Mouse (Mus musculus) CH12.LX (cell line): ENCODE measurements around the gene Vmn1r126. TPM values are rescaled to one million over a fixed set of nuclear protein-coding genes. Genes with fewer than 3 reads are reported as not detected.

ENCODE experiments used
- polyA plus RNA-seq: library from polyadenylated mRNA; unstranded; fragments of >175 nt; gene quantifications from 2 replicates; pipeline ENCODE4 v1.2.1, GENCODE M21; 2012; ENCODE audit warnings: low read depth; ENCODE audit not compliant: insufficient read length
- total RNA-seq, 2 experiments: library from RNA; depleted of rRNA; stranded (reverse); fragments of 300-350 nt in 1 of 2; fragments of >200 nt in 1 of 2; gene quantifications; 2 replicates each; pipeline ENCODE4 v1.2.3; 2012 to 2014

Vmn1r126 gene
- total and polyA plus RNA-seq, 3 experiments = not detected

Other genes with a start within 250 kb of the Vmn1r126 start
- gene Vmn1r120, start 247.7 kb downstream of the Vmn1r126 start, total RNA-seq (2012; rRNA removed) = not detected in 2 replicates
- not detected in 2 replicates for gene Vmn1r120, start 247.7 kb downstream of the Vmn1r126 start, total RNA-seq (2014; rRNA removed)
- not detected in 2 replicates for gene Vmn1r120, start 247.7 kb downstream of the Vmn1r126 start, polyA plus RNA-seq
- gene Vmn1r121, start 203.0 kb downstream of the Vmn1r126 start, total RNA-seq (2012; rRNA removed) = not detected in 2 replicates
- not detected in 2 replicates for gene Vmn1r121, start 203.0 kb downstream of the Vmn1r126 start, total RNA-seq (2014; rRNA removed)
- gene Vmn1r121, start 203.0 kb downstream of the Vmn1r126 start, polyA plus RNA-seq = not detected in 2 replicates
- not detected in 2 replicates for gene Vmn1r122, start 167.3 kb downstream of the Vmn1r126 start, total RNA-seq (2012; rRNA removed)
- not detected in 2 replicates for gene Vmn1r122, start 167.3 kb downstream of the Vmn1r126 start, total RNA-seq (2014; rRNA removed)
- gene Vmn1r122, start 167.3 kb downstream of the Vmn1r126 start, polyA plus RNA-seq = not detected in 2 replicates
- gene Vmn1r123, start 139.3 kb downstream of the Vmn1r126 start, total RNA-seq (2012; rRNA removed) = not detected in 2 replicates
- gene Vmn1r123, start 139.3 kb downstream of the Vmn1r126 start, total RNA-seq (2014; rRNA removed) = not detected in 2 replicates
- not detected in 2 replicates for gene Vmn1r123, start 139.3 kb downstream of the Vmn1r126 start, polyA plus RNA-seq
- not detected in 2 replicates for gene Gm5157, start 111.0 kb downstream of the Vmn1r126 start, total RNA-seq (2012; rRNA removed)
- not detected in 2 replicates for gene Gm5157, start 111.0 kb downstream of the Vmn1r126 start, total RNA-seq (2014; rRNA removed)
- gene Gm5157, start 111.0 kb downstream of the Vmn1r126 start, polyA plus RNA-seq = not detected in 2 replicates
- not detected in 2 replicates for gene Vmn1r124, start 40.9 kb downstream of the Vmn1r126 start, total RNA-seq (2012; rRNA removed)
- not detected in 2 replicates for gene Vmn1r124, start 40.9 kb downstream of the Vmn1r126 start, total RNA-seq (2014; rRNA removed)
- gene Vmn1r124, start 40.9 kb downstream of the Vmn1r126 start, polyA plus RNA-seq = not detected in 2 replicates
- gene Vmn1r125, start 29.3 kb downstream of the Vmn1r126 start, total RNA-seq (2012; rRNA removed) = not detected in 2 replicates
- gene Vmn1r125, start 29.3 kb downstream of the Vmn1r126 start, total RNA-seq (2014; rRNA removed) = not detected in 2 replicates
- gene Vmn1r125, start 29.3 kb downstream of the Vmn1r126 start, polyA plus RNA-seq = not detected in 2 replicates
- not detected in 2 replicates for gene Vmn1r127, start 18.4 kb upstream of the Vmn1r126 start, total RNA-seq (2012; rRNA removed)
- not detected in 2 replicates for gene Vmn1r127, start 18.4 kb upstream of the Vmn1r126 start, total RNA-seq (2014; rRNA removed)
- gene Vmn1r127, start 18.4 kb upstream of the Vmn1r126 start, polyA plus RNA-seq = not detected in 2 replicates
- gene Vmn1r128, start 47.9 kb upstream of the Vmn1r126 start, total RNA-seq (2012; rRNA removed) = not detected in 2 replicates
- not detected in 2 replicates for gene Vmn1r128, start 47.9 kb upstream of the Vmn1r126 start, total RNA-seq (2014; rRNA removed)
- gene Vmn1r128, start 47.9 kb upstream of the Vmn1r126 start, polyA plus RNA-seq = not detected in 2 replicates
- gene Vmn1r129, start 59.8 kb upstream of the Vmn1r126 start, total RNA-seq (2012; rRNA removed) = not detected in 2 replicates
- gene Vmn1r129, start 59.8 kb upstream of the Vmn1r126 start, total RNA-seq (2014; rRNA removed) = not detected in 2 replicates
- gene Vmn1r129, start 59.8 kb upstream of the Vmn1r126 start, polyA plus RNA-seq = not detected in 2 replicates
- not detected in 2 replicates for gene Gm6882, start 131.3 kb upstream of the Vmn1r126 start, total RNA-seq (2012; rRNA removed)
- gene Gm6882, start 131.3 kb upstream of the Vmn1r126 start, total RNA-seq (2014; rRNA removed) = not detected in 2 replicates
- not detected in 2 replicates for gene Gm6882, start 131.3 kb upstream of the Vmn1r126 start, polyA plus RNA-seq
- not detected in 2 replicates for gene Vmn1r130, start 210.3 kb upstream of the Vmn1r126 start, total RNA-seq (2012; rRNA removed)
- gene Vmn1r130, start 210.3 kb upstream of the Vmn1r126 start, total RNA-seq (2014; rRNA removed) = not detected in 2 replicates
- gene Vmn1r130, start 210.3 kb upstream of the Vmn1r126 start, polyA plus RNA-seq = not detected in 2 replicates
- not detected in 2 replicates for gene Vmn1r131, start 244.6 kb upstream of the Vmn1r126 start, total RNA-seq (2012; rRNA removed)
- not detected in 2 replicates for gene Vmn1r131, start 244.6 kb upstream of the Vmn1r126 start, total RNA-seq (2014; rRNA removed)
- not detected in 2 replicates for gene Vmn1r131, start 244.6 kb upstream of the Vmn1r126 start, polyA plus RNA-seq